Mouse (Mus musculus): ENCODE data around the gene Elmo2. TPM values are rescaled to one million over a fixed set of nuclear protein-coding genes. Genes with fewer than 3 reads are reported as not detected.

Elmo2 gene
- total RNA-seq, 2 experiments from 2014 or later = 171 to 173 TPM

DNA sequence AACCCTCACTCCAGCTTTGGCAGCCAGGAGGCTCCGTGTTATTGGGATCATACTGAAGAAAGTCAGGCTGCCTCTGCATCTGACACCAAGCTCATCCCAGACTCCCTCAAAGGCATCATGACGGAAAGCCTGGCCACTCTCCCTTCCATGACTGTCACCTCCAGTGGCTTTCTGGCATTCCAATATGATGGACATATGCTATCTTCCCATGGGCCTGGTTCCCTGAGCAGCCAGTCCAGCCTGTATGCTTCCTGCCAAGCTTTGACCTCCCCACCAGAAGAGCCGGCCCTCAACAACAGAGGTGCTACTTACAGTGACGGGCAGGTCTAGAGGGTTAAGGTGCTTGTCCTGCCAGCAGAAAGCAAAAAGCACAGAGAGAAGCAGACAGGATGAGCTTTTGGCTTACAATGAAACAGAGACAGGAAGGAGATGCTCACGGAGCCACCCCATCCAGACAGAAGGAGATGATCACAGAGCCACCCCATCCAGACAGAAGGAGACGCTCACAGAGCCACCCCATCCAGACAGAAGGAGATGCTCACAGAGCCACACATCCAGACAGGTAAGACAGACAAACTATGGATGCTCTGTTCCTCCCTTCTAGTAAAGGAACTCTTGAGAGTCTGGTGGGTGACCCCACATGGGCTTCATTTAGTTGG lies 22.8 kb downstream of the Elmo2 start:
- DNase-seq (ENCODE audit: low spot score in 2 of 2) = no peak
- intact Hi-C loops (cut with DNase I) = no loop called here

DNA sequence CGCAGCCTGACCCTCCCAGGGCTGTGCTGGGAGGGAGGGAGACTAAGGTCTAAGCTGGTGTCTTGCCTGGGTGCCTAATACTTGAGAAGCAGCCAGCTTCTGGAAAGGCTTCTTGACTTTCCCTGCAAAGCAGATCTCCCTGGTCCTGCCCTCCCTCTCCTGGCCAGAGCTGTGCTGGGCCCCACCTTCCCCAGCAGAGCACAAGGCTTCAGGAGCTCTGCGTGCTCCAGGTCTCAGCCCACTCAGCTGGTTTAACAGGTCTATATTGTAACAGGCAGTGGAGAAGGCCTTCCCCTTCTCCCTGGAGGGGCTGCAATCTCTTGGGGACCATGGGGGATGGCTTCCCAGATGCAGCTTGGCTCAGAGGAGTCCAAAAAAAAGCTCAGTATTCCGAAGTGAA lies 24.9 kb downstream of the Elmo2 start:
- intact Hi-C loops (cut with DNase I) = no loop called here
- no peak for DNase-seq (ENCODE audit: low spot score in 2 of 2)

DNA sequence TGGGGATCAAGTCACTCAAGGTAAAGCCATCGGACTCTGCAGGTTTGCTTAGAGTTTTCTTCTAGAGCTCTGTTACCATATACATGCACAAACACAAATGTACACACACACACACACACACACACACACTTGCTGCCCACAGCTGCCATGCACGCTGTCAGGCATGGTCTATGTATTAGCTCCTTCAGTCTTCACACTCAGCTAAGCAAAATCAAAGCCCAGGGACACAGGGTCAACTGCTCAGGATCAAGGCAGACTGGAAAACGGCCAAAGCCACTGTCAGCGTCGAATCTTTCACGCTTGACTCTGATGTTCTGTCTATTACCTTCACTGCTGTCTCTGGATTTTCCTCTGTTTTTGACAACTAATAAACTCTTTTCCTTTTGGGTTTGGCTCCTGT lies 25.4 kb downstream of the Elmo2 start:
- intact Hi-C loops (cut with DNase I) = no loop called here
- DNase-seq (ENCODE audit: low spot score in 2 of 2) = no peak

DNA sequence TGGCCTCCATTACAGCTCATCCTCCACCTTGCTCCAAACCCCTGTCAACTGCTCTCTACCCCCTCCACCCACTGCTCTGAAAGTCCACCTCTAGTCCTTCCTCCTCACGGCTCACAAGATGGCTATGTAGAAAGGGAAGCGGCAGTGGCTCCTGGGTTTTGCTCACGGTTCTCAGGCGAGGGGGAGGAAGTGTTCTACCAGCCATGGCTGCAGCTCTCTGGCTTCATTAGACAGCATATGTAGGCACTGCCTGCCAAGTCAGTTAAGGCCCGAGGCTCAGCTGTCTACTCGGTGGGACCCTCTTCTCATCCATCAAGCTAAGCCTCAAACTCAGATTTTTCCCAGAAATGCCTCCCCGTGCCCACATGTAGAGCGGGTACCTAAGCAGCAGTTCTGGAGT lies 25.9 kb downstream of the Elmo2 start:
- intact Hi-C loops (cut with DNase I) = no loop called here
- DNase-seq (ENCODE audit: low spot score in 2 of 2) = peak in 1 of 2 experiments; percentile 48

DNA sequence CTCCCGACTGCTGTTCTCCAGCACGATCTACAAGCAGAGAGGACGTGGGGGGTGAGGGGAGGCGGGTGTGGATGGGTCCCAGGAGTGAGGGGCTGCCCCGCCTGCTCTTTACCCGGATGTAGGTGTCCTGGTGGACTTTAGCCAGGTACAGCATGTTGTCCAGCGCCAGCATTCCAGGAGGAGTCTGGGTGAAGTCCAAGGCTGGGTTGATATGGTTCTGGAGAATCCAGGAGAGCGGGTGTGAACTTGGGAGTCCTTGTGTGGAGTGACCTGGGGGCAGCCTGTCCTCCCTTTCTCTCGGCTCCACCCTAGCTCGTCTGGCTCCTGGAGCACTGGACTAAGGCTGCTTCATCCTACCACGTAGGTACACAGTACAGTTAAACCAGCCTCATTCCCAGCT lies 28.9 kb downstream of the Elmo2 start:
- intact Hi-C loops (cut with DNase I) = no loop called here
- DNase-seq (ENCODE audit: low spot score in 2 of 2) = no peak

DNA sequence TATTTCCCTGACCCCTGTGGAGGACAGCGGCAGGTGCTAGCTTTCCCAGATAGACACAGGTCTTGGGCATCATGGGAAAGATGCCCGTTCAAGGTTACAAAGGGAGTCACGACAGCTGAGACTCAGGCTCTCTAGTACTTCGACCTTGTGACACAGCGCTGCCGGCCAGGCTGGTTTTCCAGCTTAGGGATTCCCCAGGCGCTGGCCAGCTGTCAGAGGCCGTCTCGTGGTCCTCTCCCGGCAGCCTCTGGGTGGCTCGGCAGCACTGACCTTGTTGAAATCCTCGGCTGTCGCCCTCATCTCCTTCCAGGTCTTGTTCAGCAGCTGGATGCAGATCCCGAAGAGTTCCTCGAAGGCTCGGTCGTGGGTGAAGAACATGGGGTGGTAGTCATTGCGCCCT lies 29.7 kb downstream of the Elmo2 start:
- DNase-seq (ENCODE audit: low spot score in 2 of 2) = no peak
- intact Hi-C loops (cut with DNase I) = no loop called here

DNA sequence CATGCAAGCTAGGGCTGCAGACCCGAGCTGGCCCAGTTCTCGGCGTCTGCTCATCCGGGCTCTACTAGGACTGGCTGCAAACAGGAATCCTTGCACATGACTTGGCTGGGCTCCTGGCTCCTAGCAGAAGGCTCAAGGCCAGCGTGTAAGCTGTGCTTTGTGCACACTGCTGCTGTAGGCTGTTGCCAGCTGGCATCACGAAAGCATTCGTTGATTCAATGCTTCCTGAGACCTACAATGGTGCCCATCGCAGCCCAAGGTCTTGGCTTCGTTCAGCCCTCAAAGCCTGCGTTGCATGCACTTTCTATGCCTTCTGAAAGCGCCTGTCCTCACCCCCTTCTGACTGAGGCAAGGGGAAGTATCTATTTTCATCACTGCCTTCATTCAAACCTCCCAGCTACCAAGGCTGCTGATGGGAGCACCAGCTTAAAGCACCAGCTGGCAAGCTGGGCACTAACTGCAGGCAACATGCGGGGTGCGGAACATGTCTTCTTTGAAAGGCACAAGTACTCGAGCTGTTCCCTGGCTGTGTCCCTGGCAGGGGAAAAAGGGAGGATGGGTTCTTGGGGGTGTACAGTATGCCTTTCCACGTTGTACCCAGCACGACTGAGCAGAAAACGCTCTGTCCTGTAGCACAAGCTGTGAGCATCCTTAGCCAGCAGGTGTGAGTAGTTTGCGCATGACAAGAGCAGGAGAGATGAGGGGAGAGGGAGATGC lies 37.8 kb downstream of the Elmo2 start:
- DNase-seq (ENCODE audit: low spot score in 2 of 2) = peak; percentile 88 to 95
- intact Hi-C loops (cut with DNase I) = loop anchor here (1.0 to 2.0 kb wide), 3 partner anchors 31 to 320 kb away; partner anchors contain the start of gene Elmo2

DNA sequence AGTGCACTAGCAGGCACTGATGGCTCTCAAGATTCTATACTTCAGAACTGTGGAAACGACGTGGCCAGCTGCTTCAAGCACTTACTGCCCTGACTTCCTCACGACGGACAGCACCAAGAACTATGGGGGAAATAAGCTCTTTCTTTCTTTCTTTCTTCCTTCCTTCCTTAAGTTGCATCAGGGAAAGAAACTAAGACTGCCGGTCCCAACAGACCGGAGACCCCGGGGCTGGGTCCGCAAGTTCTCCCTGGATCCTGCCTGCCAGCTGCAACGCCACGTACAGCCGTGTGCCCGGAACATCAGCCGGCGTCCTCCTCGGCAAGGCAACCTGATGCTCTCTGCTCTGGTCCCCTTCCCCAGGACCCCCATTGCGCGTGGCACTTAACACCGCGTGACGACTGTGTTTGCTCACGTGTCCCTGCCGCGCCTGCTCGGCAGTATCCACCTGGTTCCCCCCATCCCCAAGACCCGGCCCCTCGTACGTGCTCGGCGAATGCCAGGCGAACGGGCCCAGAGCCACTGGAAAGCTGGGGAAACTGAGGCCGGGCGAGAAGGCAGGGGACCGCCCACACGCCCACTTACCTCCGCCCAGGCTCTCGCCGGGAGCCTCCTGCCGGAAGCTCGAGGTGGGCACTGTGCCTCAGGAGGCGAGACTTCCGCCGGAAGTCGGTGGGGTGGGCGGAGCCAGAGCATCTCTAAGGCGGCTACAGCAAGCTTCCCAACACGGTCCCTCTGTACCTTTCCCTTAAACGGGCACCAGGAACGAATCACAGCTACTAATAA lies 38.9 kb downstream of the Elmo2 start, which contains the start of gene Slc35c2:
TSS of gene Slc35c2 (minus strand) at position 668 of the 783 bp plus-strand sequence.
- intact Hi-C loops (cut with DNase I) = no loop called here
- peak; percentile 95 for DNase-seq (ENCODE audit: low spot score in 2 of 2)

DNA sequence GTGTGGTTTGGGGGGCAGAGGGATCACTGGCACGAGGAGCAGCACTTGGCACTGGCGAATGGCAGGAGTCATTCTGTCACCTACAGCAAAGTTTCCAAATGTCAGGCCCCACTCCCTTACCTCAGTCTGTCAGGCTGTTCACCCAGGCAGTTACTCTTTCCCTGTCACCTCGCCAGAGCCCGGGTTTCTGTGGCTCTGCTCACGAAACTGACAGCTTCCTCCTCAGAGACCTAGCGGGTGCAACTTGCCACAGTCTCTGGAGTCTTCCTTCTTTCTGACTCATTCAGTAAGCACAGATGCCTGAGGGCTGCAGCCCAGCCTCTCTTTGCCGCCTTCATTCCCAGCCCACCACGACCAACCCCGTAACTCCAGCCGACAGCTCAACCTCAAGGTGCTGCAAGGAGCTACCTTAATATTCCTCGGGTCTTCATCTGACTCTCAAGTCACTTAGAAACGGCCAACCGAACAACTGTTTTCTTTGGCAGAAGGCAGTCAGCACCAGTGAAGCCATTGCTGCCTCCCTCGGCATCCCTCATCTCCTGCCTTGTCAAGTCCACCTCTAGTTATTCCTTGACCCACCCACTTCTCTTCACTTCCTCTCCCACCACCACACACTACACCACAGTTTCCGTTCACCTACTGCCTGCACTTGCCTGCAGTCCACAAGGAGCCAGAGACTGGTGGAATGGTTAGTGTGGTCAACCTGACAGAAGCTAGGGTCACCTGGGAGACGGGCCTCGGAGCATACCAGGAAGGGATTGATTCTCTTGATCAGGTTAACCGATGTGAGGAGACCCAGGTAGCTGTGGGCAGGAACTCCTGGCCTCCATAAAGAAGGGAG lies 39.7 kb downstream of the Elmo2 start:
- peak; percentile 52 to 80 for DNase-seq (ENCODE audit: low spot score in 2 of 2)
- intact Hi-C loops (cut with DNase I) = no loop called here

DNA sequence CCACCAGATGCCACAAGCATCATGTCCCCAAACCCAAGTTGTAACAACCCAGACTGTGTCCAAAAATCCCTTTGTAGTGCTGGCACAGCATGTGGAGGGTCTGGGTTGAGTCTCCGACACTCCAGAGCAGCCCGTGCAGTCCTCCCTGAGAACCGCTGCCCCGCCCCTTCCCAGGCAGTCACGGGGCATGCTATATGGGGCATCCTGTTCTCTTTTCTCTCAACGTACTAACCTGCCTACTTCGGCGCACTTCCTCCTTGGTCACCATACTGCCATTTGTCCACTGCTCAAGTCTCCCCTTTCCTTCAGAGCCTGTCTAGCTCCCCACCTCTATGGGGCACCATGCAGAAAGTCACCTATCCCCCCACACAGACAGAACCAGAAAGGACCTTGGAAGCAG lies 40.7 kb downstream of the Elmo2 start:
- intact Hi-C loops (cut with DNase I) = no loop called here
- no peak for DNase-seq (ENCODE audit: low spot score in 2 of 2)

DNA sequence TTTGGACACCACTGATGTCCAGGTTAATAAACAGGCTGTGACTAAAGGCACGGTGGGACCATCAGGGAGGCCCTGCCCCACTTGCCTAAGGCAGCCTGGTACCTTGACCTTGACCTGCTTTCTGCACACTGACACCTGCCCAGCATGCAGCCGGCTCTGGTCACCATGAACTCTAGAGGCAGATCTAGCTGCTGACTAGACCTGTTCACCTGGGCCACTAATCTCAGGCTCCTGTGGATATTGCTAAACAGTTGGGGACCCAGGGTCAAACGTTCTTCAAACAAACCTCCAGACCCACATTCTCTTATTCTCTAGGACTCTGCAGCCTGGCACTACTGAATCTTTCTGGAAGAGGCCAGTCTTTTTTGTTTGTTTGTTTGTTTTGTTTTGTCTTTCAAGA lies 41.2 kb downstream of the Elmo2 start:
- no peak for DNase-seq (ENCODE audit: low spot score in 2 of 2)
- intact Hi-C loops (cut with DNase I) = no loop called here

DNA sequence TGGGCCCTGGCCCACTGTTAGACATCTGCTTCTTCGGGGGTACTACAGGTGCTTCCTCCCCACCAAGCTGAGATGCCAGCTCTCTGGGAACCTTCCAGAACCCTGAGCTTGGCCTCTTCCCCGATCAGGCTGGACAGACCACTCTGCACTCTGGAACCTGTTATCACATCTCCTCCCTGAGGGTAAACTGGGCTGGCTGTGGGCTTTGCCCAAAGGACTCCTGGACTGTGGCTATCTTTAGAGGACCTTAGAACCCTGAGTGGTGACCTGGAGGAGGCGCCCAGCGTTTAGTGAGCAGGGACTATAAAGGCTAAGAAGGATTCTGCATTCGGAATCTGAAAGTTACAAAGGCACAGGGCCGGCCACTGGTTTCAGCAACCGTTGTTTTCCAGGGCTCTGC lies 41.9 kb downstream of the Elmo2 start:
- no peak for DNase-seq (ENCODE audit: low spot score in 2 of 2)
- intact Hi-C loops (cut with DNase I) = no loop called here

DNA sequence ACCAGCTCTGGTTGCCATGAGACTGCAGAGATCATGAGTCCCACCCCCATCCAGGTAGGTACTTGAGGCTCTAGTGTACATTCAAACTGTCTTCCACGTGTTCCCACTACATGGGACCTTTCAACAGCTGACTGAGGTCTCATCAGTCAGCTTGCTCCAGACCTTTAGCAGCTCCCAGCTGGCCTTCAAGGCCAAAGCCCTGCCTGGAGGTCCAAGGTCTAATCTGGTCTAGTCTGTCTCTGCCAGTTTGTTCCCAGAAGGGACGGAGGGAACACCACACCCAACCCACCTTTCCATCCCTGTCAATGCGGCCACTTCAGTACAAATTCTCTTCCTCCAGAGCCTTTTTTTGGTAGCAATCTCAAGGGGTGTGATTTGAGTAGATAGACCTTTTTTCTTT lies 42.6 kb downstream of the Elmo2 start:
- no peak for DNase-seq (ENCODE audit: low spot score in 2 of 2)
- intact Hi-C loops (cut with DNase I) = no loop called here

DNA sequence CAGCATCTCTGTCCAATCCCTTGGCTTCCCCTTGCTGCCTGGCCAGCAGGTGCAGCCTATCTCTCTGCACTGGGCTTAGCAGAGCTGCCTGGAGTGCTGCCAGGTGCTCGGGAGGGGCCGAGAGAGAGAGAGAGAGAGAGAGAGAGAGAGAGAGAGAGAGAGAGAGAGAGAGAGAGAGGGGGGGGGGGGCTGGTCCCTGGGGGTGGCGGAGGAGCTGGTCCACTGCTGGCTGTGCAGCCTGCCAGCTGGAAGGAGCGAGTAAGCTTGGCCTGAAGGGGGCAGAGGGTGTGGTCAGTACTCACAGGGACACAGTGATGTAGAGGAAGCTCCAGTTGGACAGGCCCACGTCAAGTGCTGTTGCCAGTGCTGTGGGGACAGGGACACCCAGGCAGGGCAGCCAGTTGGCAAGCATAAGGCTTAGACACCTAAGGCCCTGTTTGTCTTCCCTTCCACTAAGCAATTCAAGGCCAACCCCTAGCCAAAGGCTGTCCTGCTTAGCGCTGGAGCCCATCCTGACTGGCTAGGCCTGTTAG lies 44.4 kb downstream of the Elmo2 start:
- no peak for DNase-seq (ENCODE audit: low spot score in 2 of 2)
- intact Hi-C loops (cut with DNase I) = no loop called here

DNA sequence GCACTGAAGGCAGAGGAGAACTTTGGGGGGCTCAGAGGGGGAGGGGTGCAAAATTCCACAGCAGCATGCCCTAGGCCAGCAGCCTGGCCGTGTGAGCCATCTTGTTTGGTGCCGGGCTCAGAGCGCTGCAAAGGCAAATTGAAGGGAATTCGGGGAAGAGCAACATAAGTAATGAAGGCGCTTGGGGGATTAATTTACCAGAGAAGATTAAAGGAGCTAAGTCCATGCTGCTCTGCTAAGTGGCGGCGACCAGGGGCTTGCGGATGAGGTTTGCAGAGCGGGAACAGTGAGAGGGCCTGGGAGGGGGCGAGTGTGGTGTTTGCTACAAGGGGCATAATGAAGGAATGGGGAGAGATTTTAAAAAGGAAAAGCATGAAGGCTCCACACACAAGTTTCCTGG lies 46.9 kb downstream of the Elmo2 start:
- DNase-seq (ENCODE audit: low spot score in 2 of 2) = no peak
- intact Hi-C loops (cut with DNase I) = loop anchor here (5.0 kb wide), 1 partner anchor 317 kb away; the partner anchor contains the start of gene Slc12a5

DNA sequence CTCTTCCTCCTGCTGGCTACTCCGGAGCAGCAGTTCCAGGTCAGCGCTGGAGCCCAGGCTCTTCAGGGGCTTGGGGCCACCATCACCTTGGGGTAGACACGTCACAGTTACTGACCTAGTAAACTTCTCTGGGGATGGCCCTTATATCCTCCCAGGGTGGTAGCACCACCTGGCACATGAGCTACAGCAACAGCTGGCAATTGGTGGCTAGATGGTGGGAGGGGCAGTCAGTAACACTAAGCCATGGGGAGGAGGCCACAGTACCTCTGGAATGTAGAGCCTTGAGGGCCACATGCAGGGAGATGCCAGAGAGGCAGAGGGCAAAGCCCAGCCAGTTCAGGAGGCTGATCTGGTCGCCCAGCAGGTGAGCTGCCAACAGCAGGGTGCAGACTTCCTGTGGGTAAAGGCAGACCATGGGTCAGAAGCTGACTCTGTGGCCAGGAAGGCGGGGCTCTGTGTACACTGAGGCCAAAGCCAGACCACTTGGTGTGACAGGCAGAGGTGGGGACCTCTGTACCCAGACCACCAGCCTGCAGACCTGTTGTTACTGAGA lies 49.0 kb downstream of the Elmo2 start:
- DNase-seq (ENCODE audit: low spot score in 2 of 2) = no peak
- intact Hi-C loops (cut with DNase I) = loop anchor here (2.0 to 5.0 kb wide), 2 partner anchors 42 to 315 kb away; partner anchors contain the start of genes Cdh22 and Slc12a5

DNA sequence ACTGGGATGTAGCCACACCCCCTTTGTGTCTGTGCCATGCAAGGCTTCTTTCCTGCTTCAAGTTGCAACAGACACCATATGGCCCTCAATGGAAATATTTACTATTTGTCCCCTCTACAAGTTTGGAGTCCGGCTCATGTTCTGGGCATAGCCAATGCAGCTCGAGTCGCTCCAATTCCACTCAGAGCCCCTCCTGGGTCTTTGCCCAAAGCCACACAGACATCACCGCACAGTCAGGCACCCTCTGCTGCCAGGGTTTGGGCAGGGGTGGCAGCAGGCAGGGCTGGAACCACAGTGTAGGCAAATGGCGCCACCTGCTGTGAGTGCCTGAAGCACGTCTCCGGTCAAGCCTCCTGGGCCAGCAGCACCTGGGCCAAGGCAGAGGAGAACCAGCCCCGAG lies 50.5 kb downstream of the Elmo2 start:
- peak; percentile 84 to 85 for DNase-seq (ENCODE audit: low spot score in 2 of 2)
- intact Hi-C loops (cut with DNase I) = loop anchor here (1.0 to 5.0 kb wide), 3 partner anchors 41 to 314 kb away; partner anchors contain the start of genes Cdh22 and Slc12a5

DNA sequence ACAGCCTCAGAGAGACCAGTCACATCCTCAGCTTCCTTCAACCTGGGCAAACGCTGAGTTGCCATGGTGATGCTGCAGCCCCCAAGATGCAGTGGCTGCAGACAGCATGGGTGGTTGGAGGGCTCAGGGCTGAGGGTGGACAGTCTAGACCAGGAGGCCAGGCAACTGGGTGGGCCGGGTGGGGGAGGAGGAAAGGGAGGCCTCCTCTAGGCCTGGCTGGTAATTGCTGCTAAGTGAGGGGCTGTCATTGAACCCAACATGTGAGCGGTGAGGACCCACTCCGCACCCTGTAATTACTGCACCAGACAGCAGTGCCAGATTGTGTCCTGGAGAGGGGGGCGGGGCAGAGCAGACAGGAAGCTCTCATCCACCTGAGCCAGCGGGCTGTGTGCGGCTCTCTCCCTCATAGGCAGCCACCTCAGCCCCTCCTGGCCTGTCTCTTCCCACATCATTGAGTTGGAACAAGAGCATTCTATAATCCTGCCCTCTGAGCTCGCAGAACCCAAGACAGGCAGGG lies 51.1 kb downstream of the Elmo2 start:
- DNase-seq (ENCODE audit: low spot score in 2 of 2) = no peak
- intact Hi-C loops (cut with DNase I) = loop anchor here (5.0 kb wide), 1 partner anchor 313 kb away; the partner anchor contains the start of gene Slc12a5

DNA sequence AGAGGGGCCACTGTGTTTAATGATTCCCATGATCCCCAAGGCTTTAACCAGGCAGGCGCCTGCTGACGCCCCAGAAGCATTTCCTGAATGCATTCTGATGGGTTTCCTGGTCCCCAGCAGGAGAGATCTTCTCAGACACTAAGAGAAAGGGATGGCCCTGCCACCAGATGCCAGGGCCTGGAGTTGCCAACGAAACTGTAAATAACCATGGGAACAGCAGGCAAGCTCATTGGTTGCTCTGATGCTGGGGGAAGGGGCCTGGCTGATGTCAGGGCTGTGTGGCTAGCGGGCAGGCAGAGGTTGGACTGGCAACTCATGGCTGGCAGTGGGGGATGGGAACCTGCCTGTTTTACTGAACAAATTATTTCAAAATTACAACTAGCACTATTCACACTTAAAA lies 52.7 kb downstream of the Elmo2 start:
- DNase-seq (ENCODE audit: low spot score in 2 of 2) = no peak
- intact Hi-C loops (cut with DNase I) = no loop called here

All from left cerebral cortex, postnatal 25 days (tissue).